Mouse (Mus musculus) monocyte, adult 5-6 weeks (primary cell): ENCODE results near the gene Mfap1a. TPM values are rescaled to one million over a fixed set of nuclear protein-coding genes. Genes with fewer than 3 reads are reported as not detected.
"Not testable (repeated sequence)": the region's sequence is repeated elsewhere in the genome, so short reads cannot be mapped to it uniquely, and the experiment has no call there.

Experiments
- ATAC-seq: fragments of 153-309, 156-312 bp; replicated peaks from 2 replicates; pipeline ENCODE4 v1.8.0; 2017; ENCODE audit warnings: mild to moderate bottlenecking; ENCODE audit not compliant: low TSS enrichment, insufficient number of reproducible peaks, severe bottlenecking, poor library complexity, low FRiP score
- total RNA-seq: library from RNA; stranded (forward); fragments of 200-1000, 200-491, 200-594 nt; gene quantifications from 3 replicates; pipeline ENCODE4 v1.2.3, GENCODE M21; 2017

The Mfap1a gene
- total RNA-seq, 1 experiment from 2014 or later: 102 TPM

- ATAC-seq: peak; percentile 69
Measured at GRCm38 (mm10) chr2:121480498-121480897, 26.0 kb downstream of the Mfap1a start.

- no peak for ATAC-seq
Measured at GRCm38 (mm10) chr2:121477491-121478266, 28.8 kb downstream of the Mfap1a start.

- ATAC-seq: not testable (repeated sequence)
Measured at GRCm38 (mm10) chr2:121475306-121475705, 31.2 kb downstream of the Mfap1a start.

- ATAC-seq: no peak
Measured at GRCm38 (mm10) chr2:121474180-121474535, 32.3 kb downstream of the Mfap1a start.

GRCm38 (mm10) chr2:121473301-121474179 lies 32.9 kb downstream of the Mfap1a start, which contains the start of gene Mfap1b:
Gene Mfap1b, minus strand, starts transcription at chr2:121474067.
- ATAC-seq: peak; percentile 92

- ATAC-seq: 0 out of 2 replicates have a peak, but pooled peaks have one; percentile 49
Measured at GRCm38 (mm10) chr2:121472783-121473182, 33.7 kb downstream of the Mfap1a start.

GRCm38 (mm10) chr2:121468982-121469381 lies 37.5 kb downstream of the Mfap1a start:
- not testable (repeated sequence) for ATAC-seq

- ATAC-seq: no peak
Measured at GRCm38 (mm10) chr2:121460071-121460470, 46.4 kb downstream of the Mfap1a start.

- ATAC-seq: peak; percentile 95
Measured at GRCm38 (mm10) chr2:121456692-121457642, 49.5 kb downstream of the Mfap1a start, which contains the start of gene Serinc4. Gene Serinc4, minus strand, starts transcription at chr2:121456781.

- ATAC-seq: no peak
Measured at GRCm38 (mm10) chr2:121455534-121455933, 50.9 kb downstream of the Mfap1a start.

GRCm38 (mm10) chr2:121453917-121454316 lies 52.5 kb downstream of the Mfap1a start:
- ATAC-seq: no peak

GRCm38 (mm10) chr2:121452990-121453389 lies 53.5 kb downstream of the Mfap1a start, which contains the start of gene Hypk:
Gene Hypk, plus strand, starts transcription at chr2:121453290.
- no peak for ATAC-seq

- ATAC-seq: no peak
Measured at GRCm38 (mm10) chr2:121452361-121452760, 54.1 kb downstream of the Mfap1a start.

- peak; percentile 16; the same call in 1 of the 2 replicates for ATAC-seq
Measured at GRCm38 (mm10) chr2:121450093-121450492, 56.4 kb downstream of the Mfap1a start.

- ATAC-seq: no peak
Measured at GRCm38 (mm10) chr2:121449545-121450011, 56.9 kb downstream of the Mfap1a start.

- peak; percentile 83 for ATAC-seq
Measured at GRCm38 (mm10) chr2:121448739-121449535, 57.5 kb downstream of the Mfap1a start, which contains the start of gene Serf2. Gene Serf2, plus strand, starts transcription at chr2:121449195.

- ATAC-seq: no peak
Measured at GRCm38 (mm10) chr2:121448136-121448535, 58.3 kb downstream of the Mfap1a start.
